Mouse (Mus musculus) adrenal gland, adult 18-20 months (tissue): Measurements from ENCODE around the gene Tbx10. TPM values are rescaled to one million over a fixed set of nuclear protein-coding genes. Genes with fewer than 3 reads are reported as not detected.
A peak's percentile ranks its signal among the peaks of the same experiment; 100 is the strongest.
"Not testable (repeated sequence)": the region's sequence is repeated elsewhere in the genome, so short reads cannot be mapped to it uniquely, and the experiment has no call there.

Source experiments
- DNase-seq, 2 experiments: peaks; one replicate each; pipeline ENCODE4 v3.0.0; 2021 to 2022; ENCODE audit warnings: low spot score in 2 of 2
- total RNA-seq, 2 experiments: library from RNA; stranded (reverse); gene quantifications; 1 replicate in 1 of 2; 2 replicates in 1 of 2; pipeline ENCODE4 v1.2.3; 2021

The Tbx10 gene
- total RNA-seq, 2 experiments from 2014 or later, result not detected

DNA sequence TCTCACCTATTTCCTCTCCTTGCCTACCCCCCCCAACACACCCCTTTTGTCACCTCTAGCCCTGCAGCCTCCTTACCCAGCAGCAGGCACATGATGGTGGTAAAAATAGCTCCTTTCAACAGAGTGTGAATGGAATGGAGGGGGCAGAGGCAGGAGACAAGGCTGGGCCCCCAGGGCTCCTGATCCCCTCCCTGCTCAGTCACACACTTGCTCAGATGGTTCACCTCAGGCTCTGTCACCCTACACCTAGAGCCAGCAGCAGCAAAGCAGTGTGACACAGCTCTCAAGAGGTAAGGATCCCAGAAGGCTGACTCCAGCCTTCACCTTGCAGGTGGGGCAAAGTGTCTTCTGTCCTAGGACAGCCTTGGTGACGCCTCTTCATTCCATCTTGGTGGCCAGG is 10.6 kb downstream of the Tbx10 start, which contains the start of gene Doc2g:
Doc2g (plus strand) TSS at position 202 of the 400 bp plus-strand sequence.
- DNase-seq, result no peak

DNA sequence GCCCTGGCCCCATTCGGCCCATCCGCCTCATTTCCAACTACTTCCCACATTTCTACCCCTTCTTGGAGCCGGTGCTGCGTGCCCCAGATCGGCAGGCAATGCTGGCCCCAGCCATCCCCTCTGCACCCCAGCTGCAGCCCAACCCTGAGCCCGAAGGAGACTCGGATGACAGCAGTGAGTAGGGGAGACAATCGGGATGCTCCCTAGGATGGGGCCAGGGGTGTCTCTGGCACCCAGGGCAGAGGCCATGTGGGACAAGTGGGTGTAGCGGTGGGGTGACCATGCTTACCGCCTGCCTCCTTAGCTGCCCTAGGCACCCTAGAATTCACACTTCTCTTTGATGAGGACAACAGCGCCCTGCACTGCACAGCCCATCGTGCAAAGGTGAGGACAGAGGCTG is 11.1 kb downstream of the Tbx10 start:
- DNase-seq, result no peak

- no peak for DNase-seq
Measured at GRCm38 (mm10) chr19:4004331-4004730, 11.8 kb downstream of the Tbx10 start.

- DNase-seq, result no peak
Measured at GRCm38 (mm10) chr19:4005091-4005490, 12.5 kb downstream of the Tbx10 start.

GRCm38 (mm10) chr19:4005971-4006370 is 13.4 kb downstream of the Tbx10 start:
- no peak for DNase-seq

GRCm38 (mm10) chr19:4011086-4011485 is 18.5 kb downstream of the Tbx10 start:
- DNase-seq, result no peak

DNA sequence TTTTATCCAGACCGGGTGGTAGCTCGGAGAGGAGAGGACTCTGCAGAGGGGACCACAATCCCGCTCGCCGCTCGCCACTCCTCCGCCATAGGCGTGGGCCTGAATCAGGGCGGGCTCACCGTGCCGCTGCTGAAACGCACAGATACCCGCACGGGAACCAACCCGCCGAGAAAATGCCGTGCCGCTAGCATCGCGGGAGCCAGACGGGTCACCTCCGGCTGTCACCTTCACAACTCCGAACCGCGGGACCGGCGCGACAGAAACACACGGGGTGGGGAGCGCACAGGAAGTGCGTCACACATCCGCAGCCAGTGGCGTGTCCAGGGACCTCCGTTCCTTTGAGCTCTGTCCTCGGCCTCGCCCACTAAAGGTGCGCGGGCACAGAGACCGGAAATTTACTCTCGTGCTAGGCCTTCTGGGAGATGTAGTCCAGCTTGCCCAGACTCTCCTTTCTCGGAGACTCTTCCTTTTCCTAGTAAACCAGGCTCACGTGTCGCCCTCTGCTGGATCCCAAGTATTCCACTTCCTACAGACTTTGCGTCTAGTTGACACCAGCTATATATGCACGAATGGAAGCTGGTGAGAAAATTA is 20.0 kb downstream of the Tbx10 start, which contains the start of gene Ndufv1:
Ndufv1 (minus strand) TSS at position 375 of the 591 bp plus-strand sequence.
- DNase-seq, result peak; percentile 87

DNA sequence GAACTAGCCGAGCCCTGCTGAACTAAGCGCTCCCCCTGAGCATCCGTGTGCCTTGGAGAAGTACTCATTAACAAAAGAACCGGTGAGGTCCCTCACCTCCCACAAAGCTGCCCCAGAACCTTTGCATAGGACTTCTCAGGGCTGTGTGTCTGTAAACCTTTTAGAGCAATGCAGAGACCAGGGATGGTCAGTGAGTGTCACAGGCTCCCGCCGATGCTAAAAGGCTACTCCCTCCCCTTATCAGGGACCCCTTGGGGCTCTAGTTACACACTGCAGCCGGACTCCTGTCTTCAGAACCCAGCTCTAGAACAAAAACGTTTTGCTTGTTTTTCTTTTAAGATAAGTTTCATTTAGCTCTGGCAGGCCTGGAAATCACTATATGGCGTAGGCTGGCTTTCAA is 20.5 kb downstream of the Tbx10 start:
- DNase-seq, result no peak

DNA sequence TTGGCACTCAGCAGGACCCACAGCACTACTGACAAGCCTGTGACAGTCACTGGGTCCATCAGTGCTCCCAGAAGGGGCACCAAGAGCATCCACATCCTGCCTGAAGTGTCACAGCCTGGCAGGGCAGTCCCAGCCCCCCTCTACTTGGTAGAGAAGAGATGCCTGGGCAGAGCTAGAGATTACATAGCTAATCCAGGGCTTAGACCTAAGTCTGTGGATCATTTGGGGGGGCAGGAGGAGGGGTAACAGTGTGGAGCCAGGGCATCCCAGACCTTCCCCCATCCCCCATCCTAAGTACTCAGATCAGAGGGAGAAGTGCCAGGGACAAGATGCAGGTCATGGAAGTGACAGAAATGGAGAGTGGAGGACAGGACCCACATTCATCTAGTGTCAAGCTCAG is 22.2 kb downstream of the Tbx10 start:
- no peak for DNase-seq

DNA sequence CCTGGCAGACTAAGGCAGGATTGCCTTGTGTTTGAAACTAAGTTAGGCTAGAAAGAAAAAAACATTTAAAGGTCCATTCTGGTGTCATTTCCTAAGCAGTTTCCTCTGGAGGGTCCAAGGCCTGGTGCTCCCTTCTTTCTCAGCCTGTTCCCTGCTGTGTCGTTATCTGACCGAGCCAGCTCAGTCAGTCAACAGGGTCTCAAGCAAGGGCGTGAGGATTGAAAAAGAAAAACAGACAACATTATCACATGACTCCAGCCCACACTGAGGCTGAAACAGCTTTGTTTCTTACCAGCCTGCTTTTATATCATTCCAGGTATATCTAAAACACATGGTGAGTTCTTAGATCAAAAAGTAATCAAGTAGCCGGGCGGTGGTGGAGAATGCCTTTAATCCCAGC is 23.1 kb downstream of the Tbx10 start:
- no peak for DNase-seq

- no peak for DNase-seq
Measured at GRCm38 (mm10) chr19:4017921-4018587, 25.5 kb downstream of the Tbx10 start.

GRCm38 (mm10) chr19:4018743-4019583 is 26.4 kb downstream of the Tbx10 start:
- DNase-seq, result peak; percentile 66 to 71

DNA sequence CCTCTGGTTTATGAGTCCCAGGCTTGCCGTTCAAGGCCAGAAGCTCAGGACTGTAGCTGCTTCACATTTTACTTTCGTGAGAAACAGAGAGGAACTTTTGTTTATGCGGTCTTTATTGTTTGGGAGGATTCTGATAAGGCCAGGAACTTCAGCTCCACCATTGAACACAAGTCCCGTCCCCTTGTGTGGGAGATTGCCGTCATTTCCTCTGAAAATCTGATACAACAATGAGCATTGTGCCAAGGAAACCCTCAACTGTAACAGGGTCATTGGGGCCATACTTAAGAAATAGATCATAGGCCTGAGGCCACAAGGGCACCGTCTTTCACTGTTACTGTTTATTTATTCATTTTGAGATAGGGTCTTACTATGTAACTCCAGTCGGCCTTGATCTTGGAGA is 30.6 kb downstream of the Tbx10 start:
- no peak for DNase-seq

- no peak for DNase-seq
Measured at GRCm38 (mm10) chr19:4027576-4027975, 35.0 kb downstream of the Tbx10 start.

DNA sequence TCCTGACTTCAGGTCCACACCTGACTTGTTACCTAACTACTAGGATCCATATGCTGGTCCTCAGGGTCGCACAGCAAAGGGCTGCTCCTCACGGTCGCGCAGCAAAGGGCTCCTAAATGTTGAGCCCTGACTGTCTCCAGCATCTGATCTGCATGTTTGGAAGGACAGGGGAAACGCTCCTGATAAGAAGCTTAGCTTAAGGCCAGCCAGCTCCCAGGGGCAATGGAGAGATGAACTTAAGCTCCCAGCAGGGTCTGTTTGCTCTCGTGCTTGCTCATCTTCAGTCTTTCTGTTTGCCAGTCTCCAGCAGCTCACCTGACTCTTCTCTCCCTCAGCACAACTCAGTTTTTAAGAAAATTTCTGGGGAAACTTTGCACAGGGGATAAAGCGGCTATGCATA is 40.1 kb downstream of the Tbx10 start:
- DNase-seq, result no peak

- DNase-seq, result no peak
Measured at GRCm38 (mm10) chr19:4033298-4033697, 40.7 kb downstream of the Tbx10 start.

GRCm38 (mm10) chr19:4033742-4034141 is 41.2 kb downstream of the Tbx10 start:
- DNase-seq, result no peak

DNA sequence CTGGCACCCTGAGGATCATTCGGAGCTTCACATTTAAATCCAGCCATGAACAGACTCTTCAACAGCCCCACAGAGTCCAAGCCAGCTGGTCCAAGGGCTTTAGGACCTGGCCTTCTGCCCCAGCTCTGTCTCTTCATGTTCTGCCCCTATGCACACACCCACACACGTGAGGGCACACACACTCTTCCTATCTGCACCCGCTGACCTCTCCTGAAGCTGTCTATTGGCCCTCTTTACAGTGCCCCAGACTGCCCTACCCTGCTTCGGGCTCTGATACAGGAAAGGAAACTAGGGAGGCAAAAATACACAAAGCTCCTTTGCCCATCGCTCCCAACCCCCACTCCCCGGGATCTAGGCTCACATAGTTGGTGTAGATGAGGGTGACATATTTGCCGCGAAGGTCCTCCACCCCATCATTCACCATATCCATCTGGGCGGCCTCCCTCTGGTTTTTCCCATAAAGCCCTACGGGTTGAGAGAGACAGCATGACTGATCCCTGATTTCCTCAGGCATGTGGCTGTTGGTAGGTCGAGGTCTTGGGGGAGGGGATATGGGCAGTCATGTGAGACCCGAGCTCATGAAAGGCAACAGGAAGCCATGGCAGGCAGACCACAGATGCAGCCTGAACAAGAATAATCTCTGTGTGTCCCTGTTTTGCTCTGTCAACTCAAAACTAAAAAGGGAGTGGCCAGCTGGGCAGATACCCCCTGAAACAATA is 43.9 kb downstream of the Tbx10 start:
- DNase-seq, result no peak

- DNase-seq, result not testable (repeated sequence)
Measured at GRCm38 (mm10) chr19:4037154-4037787, 44.7 kb downstream of the Tbx10 start.

- DNase-seq, result peak; percentile 86 to 90
Measured at GRCm38 (mm10) chr19:4037788-4038232, 45.3 kb downstream of the Tbx10 start, which contains the start of gene Gstp1. Gene Gstp1 (minus strand): TSS chr19:4037985.

GRCm38 (mm10) chr19:4040941-4041340 is 48.4 kb downstream of the Tbx10 start:
- not testable (repeated sequence) for DNase-seq
